Mouse (Mus musculus): Measurements from ENCODE around the gene D930007J09Rik.

GRCm38 (mm10) chr13:32783816-32784215 lies 18.8 kb downstream of the D930007J09Rik start, which contains the start of gene Mylk4:
- no peak for TF ChIP-seq EP300 (IDR thresholded peaks at IDR 0.05; ENCODE audit: low read length)
- TF ChIP-seq CHD1 (IDR thresholded peaks at IDR 0.05; ENCODE audit: low read depth, low read length), result no peak
- no peak for TF ChIP-seq CTCF (conservative IDR thresholded peaks at IDR 0.05 in 1 of 2, IDR thresholded peaks at IDR 0.05 in 1 of 2; ENCODE audit: low read depth in 2 of 2, low read length in 2 of 2)
- TF ChIP-seq POLR2A (IDR thresholded peaks at IDR 0.05; ENCODE audit: low read depth, low read length), result no peak
- no peak for TF ChIP-seq SMC3 (IDR thresholded peaks at IDR 0.05; ENCODE audit: low read depth, low read length)
- no peak for TF ChIP-seq E2F4 (IDR thresholded peaks at IDR 0.05; ENCODE audit: insufficient replicate concordance, low read depth, low read length)
- TF ChIP-seq GABPA (IDR thresholded peaks at IDR 0.05; ENCODE audit: insufficient replicate concordance, low read depth, low read length), result no peak
- TF ChIP-seq TBP (conservative IDR thresholded peaks at IDR 0.05; ENCODE audit: low read depth, low read length), result no peak
- TF ChIP-seq CHD2 (IDR thresholded peaks at IDR 0.05; ENCODE audit: low read length), result no peak
- no peak for TF ChIP-seq BHLHE40 (IDR thresholded peaks at IDR 0.05; ENCODE audit: low read depth, low read length)

Measured in CH12.LX (cell line).